Mouse (Mus musculus) lung, postnatal 14 days (tissue): ENCODE data around the gene Mrgprh.

Source experiments
- DNase-seq: peaks from one replicate; pipeline ENCODE4 v3.0.0; 2021

Mrgprh gene

GRCm38 (mm10) chr17:12921073-12921472 is 45.2 kb downstream of the Mrgprh start:
- no peak for DNase-seq

GRCm38 (mm10) chr17:12925001-12925400 is 49.2 kb downstream of the Mrgprh start:
- no peak for DNase-seq

GRCm38 (mm10) chr17:12925703-12926180 is 49.9 kb downstream of the Mrgprh start:
- no peak for DNase-seq
